Comparison of ENCODE assay signal across 8 mouse cellular contexts in the genomic region with DNA sequence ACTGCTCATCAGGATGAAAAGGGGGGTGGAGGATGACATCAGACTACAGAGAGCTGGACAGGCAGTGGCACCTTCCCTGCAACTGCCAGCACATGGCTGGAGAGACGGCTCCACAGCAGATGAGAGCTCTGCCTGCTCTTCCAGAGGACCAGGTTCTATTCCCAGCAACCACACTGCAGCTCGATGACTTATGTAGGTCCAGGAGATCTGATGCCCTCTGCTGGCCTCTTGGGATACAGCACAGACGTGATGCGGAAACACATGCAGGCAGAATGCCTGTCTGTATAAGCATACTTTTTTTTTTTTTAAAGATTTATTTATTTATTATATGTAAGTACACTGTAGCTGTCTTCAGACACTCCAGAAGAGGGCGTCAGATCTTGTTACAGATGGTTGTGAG. TPM values are rescaled to one million over a fixed set of nuclear protein-coding genes. Genes with fewer than 3 reads are reported as not detected.
DNase-seq lines count a peak whose midpoint lies in the region; ATAC-seq and TF ChIP-seq lines count a peak whose summit lies in the region.

No protein-coding gene starts in this region.

- TF ChIP-seq POLR2A in testis, adult 2 months (IDR thresholded peaks at IDR 0.05; ENCODE audit: control insufficient read depth, low read depth, low read length) = no peak
- no peak for TF ChIP-seq POLR2A in liver, adult 2 months (IDR thresholded peaks at IDR 0.05; ENCODE audit: extremely low read depth, insufficient read depth, low read length)

- no peaks in the 10 kb centered on the region for H3K79me2 ChIP-seq in liver, adult 2 months (ENCODE audit: control insufficient read depth, insufficient read depth, low read length)

- no peak; the same call in 1 of the 2 replicates for ATAC-seq in forebrain, embryonic 11.5 days (replicated peaks; ENCODE audit: low FRiP score)
- no peak for ATAC-seq in forebrain, embryonic 15.5 days (replicated peaks)

- 64% methylated on average over 4 of the region's 5 CpGs for WGBS in forebrain, embryonic 11.5 days
- whole genome bisulfite sequencing in forebrain, embryonic 15.5 days = 64% methylated on average over 4 of the region's 5 CpGs
- 83% methylated on average over 5 of the region's 5 CpGs for WGBS in liver, adult 2 months

- no peak overlapping the region for H3K4me2 ChIP-seq in forebrain, embryonic 11.5 days (ENCODE audit: low read depth, low read length, severe bottlenecking)
- H3K4me2 ChIP-seq in forebrain, embryonic 15.5 days (replicated peaks) = no peak overlapping the region

- no peaks in the 10 kb centered on the region for H3K27me3 ChIP-seq in forebrain, embryonic 11.5 days (ENCODE audit: control insufficient read depth, insufficient read depth, low read length)
- H3K27me3 ChIP-seq in forebrain, embryonic 15.5 days = no peaks in the 10 kb centered on the region
- H3K27me3 ChIP-seq in testis, adult 2 months (ENCODE audit: control insufficient read depth, insufficient read depth, low read length) = no peaks in the 10 kb centered on the region
- no peaks in the 10 kb centered on the region for H3K27me3 ChIP-seq in liver, adult 2 months (ENCODE audit: control insufficient read depth, insufficient read depth, low read length)

- peak; percentile 65 for DNase-seq in forebrain, embryonic 11.5 days (ENCODE audit: low spot score)
- no peak for DNase-seq in testis, postnatal 10 days (ENCODE audit: low spot score)
- DNase-seq in liver, adult 2 months (ENCODE audit: extremely low read depth, low read depth, low spot score) = peak; percentile 43
- DNase-seq in right cerebral cortex, postnatal 36 days (ENCODE audit: low spot score in 2 of 2) = no peak
- no peak for DNase-seq in layer of hippocampus, adult 9-11 months
- DNase-seq in heart, postnatal 4 days = no peak

- H3K9ac ChIP-seq in forebrain, embryonic 11.5 days (ENCODE audit: low read length) = no peak overlapping the region
- no peak overlapping the region for H3K9ac ChIP-seq in forebrain, embryonic 15.5 days (replicated peaks)
- H3K9ac ChIP-seq in liver, adult 2 months (ENCODE audit: low read depth, low read length) = no peak overlapping the region

- no peak overlapping the region for H3K4me3 ChIP-seq in forebrain, embryonic 11.5 days (ENCODE audit: low read depth, low read length)
- H3K4me3 ChIP-seq in forebrain, embryonic 15.5 days = no peak overlapping the region
- no peak overlapping the region for H3K4me3 ChIP-seq in testis, adult 2 months (ENCODE audit: control insufficient read depth, low read depth, low read length)
- H3K4me3 ChIP-seq in liver, adult 2 months (ENCODE audit: insufficient read depth, low read depth, low read length) = no peak overlapping the region

- H3K9me3 ChIP-seq in forebrain, embryonic 11.5 days (ENCODE audit: control insufficient read depth, low read length) = no peaks in the 10 kb centered on the region
- no peaks in the 10 kb centered on the region for H3K9me3 ChIP-seq in forebrain, embryonic 15.5 days

- no peaks in the 10 kb centered on the region; the same call in 1 of the 2 replicates for H3K36me3 ChIP-seq in forebrain, embryonic 11.5 days (ENCODE audit: control insufficient read depth, insufficient read depth, low read length)
- no peaks in the 10 kb centered on the region; the same call in 1 of the 2 replicates for H3K36me3 ChIP-seq in forebrain, embryonic 15.5 days
- H3K36me3 ChIP-seq in testis, adult 2 months (ENCODE audit: control insufficient read depth, insufficient read depth, low read length) = no peaks in the 10 kb centered on the region
- peaks cover 2% of the 10 kb centered on the region; the same call in 1 of the 2 replicates for H3K36me3 ChIP-seq in liver, adult 2 months (ENCODE audit: control insufficient read depth, insufficient read depth, low read length)

- 0 out of 2 replicates have a peak, but pooled peaks cover 2% of the 10 kb centered on the region for H3K4me1 ChIP-seq in forebrain, embryonic 11.5 days (replicated peaks; ENCODE audit: control insufficient read depth, insufficient read depth, low read length)
- 0 out of 2 replicates have a peak, but pooled peaks cover 3% of the 10 kb centered on the region for H3K4me1 ChIP-seq in forebrain, embryonic 15.5 days
- no peaks in the 10 kb centered on the region for H3K4me1 ChIP-seq in testis, adult 2 months (ENCODE audit: control insufficient read depth, insufficient read depth, low read length)
- H3K4me1 ChIP-seq in liver, adult 2 months (ENCODE audit: control insufficient read depth, insufficient read depth, low read length) = peaks cover under 1% of the 10 kb centered on the region; the same call in 1 of the 2 replicates

- H3K27ac ChIP-seq in forebrain, embryonic 11.5 days (ENCODE audit: low read depth, low read length) = no peak overlapping the region
- no peak overlapping the region for H3K27ac ChIP-seq in forebrain, embryonic 15.5 days (replicated peaks)
- no peak overlapping the region for H3K27ac ChIP-seq in testis, adult 2 months (ENCODE audit: control insufficient read depth, insufficient read depth, low read depth, low read length)
- H3K27ac ChIP-seq in liver, adult 2 months (replicated peaks; ENCODE audit: insufficient read depth, low read depth, low read length) = no peak overlapping the region

- peak; percentile 46; the same call in 1 of the 2 replicates for TF ChIP-seq CTCF in testis, adult 2 months (IDR thresholded peaks at IDR 0.05; ENCODE audit: control insufficient read depth, insufficient read depth, insufficient replicate concordance, low read depth, low read length)
- TF ChIP-seq CTCF in liver, adult 2 months (IDR thresholded peaks at IDR 0.05; ENCODE audit: low read depth, low read length) = peak; percentile 71

RNA-seq across cellular contexts. Expression of a gene that starts 6.8 kb away (rescaled TPM):
- 18.0 TPM in 2 replicates for polyA plus RNA-seq in forebrain, embryonic 11.5 days (2014; fragmentation: Nextera tagmentation; extraction: Ambion mirVana)
- 15.7 and 16.7 TPM in 2 replicates for polyA plus RNA-seq in forebrain, embryonic 15.5 days (2015; fragmentation: Nextera tagmentation; extraction: Ambion mirVana)
- 9.8 and 10.6 TPM in 2 replicates for polyA plus RNA-seq in testis, adult 2 months (2012; rRNA removed)
- total RNA-seq in liver, adult 2 months (2014; rRNA removed) = 2.4 and 4.0 TPM in 2 replicates
- 13.5 and 18.9 TPM in 2 replicates for polyA plus RNA-seq in liver, adult 2 months (2012; rRNA removed)
- total RNA-seq in heart, postnatal 4 days (2021) = 10 to 100 TPM; 14.7 to 15.8 TPM

RNA-seq across cellular contexts. Expression of a gene that starts 22.3 kb away (rescaled TPM):
- 0.71 and 1.0 TPM in 2 replicates for polyA plus RNA-seq in forebrain, embryonic 11.5 days (2014; fragmentation: Nextera tagmentation; extraction: Ambion mirVana)
- 17.9 and 19.5 TPM in 2 replicates for polyA plus RNA-seq in forebrain, embryonic 15.5 days (2015; fragmentation: Nextera tagmentation; extraction: Ambion mirVana)
- 0.37 and 0.61 TPM in 2 replicates for polyA plus RNA-seq in testis, adult 2 months (2012; rRNA removed)
- total RNA-seq in liver, adult 2 months (2014; rRNA removed) = 0.20 and 0.65 TPM in 2 replicates
- polyA plus RNA-seq in liver, adult 2 months (2012; rRNA removed) = 0.55 and 0.70 TPM in 2 replicates
- under 1 TPM; 0.48 to 0.63 TPM for total RNA-seq in heart, postnatal 4 days (2021)

RNA-seq across cellular contexts. Expression of a gene that starts 39.2 kb away (rescaled TPM):
- polyA plus RNA-seq in forebrain, embryonic 11.5 days (2014; fragmentation: Nextera tagmentation; extraction: Ambion mirVana) = 81.9 and 84.5 TPM in 2 replicates
- 94.8 and 101 TPM in 2 replicates for polyA plus RNA-seq in forebrain, embryonic 15.5 days (2015; fragmentation: Nextera tagmentation; extraction: Ambion mirVana)
- polyA plus RNA-seq in testis, adult 2 months (2012; rRNA removed) = 17.0 and 19.3 TPM in 2 replicates
- 9.1 and 12.9 TPM in 2 replicates for total RNA-seq in liver, adult 2 months (2014; rRNA removed)
- polyA plus RNA-seq in liver, adult 2 months (2012; rRNA removed) = 20.2 and 21.3 TPM in 2 replicates
- 10 to 100 TPM; 47.0 to 48.2 TPM for total RNA-seq in heart, postnatal 4 days (2021)

RNA-seq across cellular contexts. Expression of a gene that starts 42.3 kb away (rescaled TPM):
- 1.6 and 2.6 TPM in 2 replicates for polyA plus RNA-seq in forebrain, embryonic 11.5 days (2014; fragmentation: Nextera tagmentation; extraction: Ambion mirVana)
- 16.2 and 17.2 TPM in 2 replicates for polyA plus RNA-seq in forebrain, embryonic 15.5 days (2015; fragmentation: Nextera tagmentation; extraction: Ambion mirVana)
- polyA plus RNA-seq in testis, adult 2 months (2012; rRNA removed) = 15.9 and 16.6 TPM in 2 replicates
- 0.46 and 0.54 TPM in 2 replicates for total RNA-seq in liver, adult 2 months (2014; rRNA removed)
- polyA plus RNA-seq in liver, adult 2 months (2012; rRNA removed) = 0.85 and 1.1 TPM in 2 replicates
- 1 to 10 TPM in 1 of 2 experiments, under 1 TPM in 1; 0.90 to 1.1 TPM for total RNA-seq in heart, postnatal 4 days (2021)

Comparison
In these comparisons a context has a peak if more than half of its experiments do, and no peak if none do; other contexts are left out.
1. DNase-seq: peak in forebrain, embryonic 11.5 days (single experiment) and liver, adult 2 months (single experiment); none in testis, postnatal 10 days (single experiment), right cerebral cortex, postnatal 36 days (0 of 2), layer of hippocampus, adult 9-11 months (single experiment) and heart, postnatal 4 days (single experiment).